Mouse (Mus musculus) stomach, adult 2 months (tissue): ENCODE results near the gene Zfp865. TPM values are rescaled to one million over a fixed set of nuclear protein-coding genes. Genes with fewer than 3 reads are reported as not detected.

Source experiments
- polyA plus RNA-seq: library from polyadenylated mRNA; depleted of rRNA; stranded (reverse); fragments of >200 nt; gene quantifications from 2 replicates; pipeline ENCODE4 v1.2.3, GENCODE M21; 2012; rRNA removed

Zfp865 gene
- 16.3 and 18.3 TPM in 2 replicates for polyA plus RNA-seq

DNA sequence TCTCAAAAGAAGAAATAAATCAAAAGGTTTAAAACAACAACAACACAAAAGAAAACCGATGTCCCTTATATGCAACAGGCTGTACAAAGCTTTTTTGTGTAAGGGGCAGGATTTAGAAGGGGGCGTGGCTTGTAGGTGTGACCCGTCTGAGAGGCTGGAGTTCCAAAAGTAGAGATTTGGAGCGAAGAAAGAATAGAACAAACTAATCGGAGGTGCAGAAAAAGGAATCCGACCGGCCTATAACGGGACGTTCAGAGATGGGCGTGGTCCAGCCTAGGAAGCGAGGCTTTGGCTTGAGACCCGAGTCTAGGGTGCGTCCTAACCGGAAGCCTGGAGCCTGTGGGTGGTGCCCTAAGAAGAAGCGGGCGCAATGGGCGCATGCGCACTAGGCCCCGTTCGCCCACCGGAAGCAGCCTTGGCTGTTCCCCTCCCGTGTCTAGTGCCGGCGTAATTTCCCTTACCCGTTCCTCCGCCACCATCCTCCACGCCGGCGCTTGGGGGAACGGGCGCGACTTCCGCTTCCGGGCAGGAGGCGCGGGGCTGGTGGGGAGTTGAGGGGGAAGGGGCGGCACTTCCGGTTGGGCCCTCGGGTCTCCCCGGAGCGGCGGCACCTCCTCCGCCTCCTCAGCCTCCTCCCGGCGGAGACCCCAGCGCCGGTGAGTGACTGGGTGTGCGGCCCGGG lies at the start of gene Zfp865, which contains the start of gene Ccdc106:
TSS of gene Zfp865 (plus strand) at position 377 of the 682 bp plus-strand sequence.
TSS of gene Ccdc106 (plus strand) at position 554 of the 682 bp plus-strand sequence.

DNA sequence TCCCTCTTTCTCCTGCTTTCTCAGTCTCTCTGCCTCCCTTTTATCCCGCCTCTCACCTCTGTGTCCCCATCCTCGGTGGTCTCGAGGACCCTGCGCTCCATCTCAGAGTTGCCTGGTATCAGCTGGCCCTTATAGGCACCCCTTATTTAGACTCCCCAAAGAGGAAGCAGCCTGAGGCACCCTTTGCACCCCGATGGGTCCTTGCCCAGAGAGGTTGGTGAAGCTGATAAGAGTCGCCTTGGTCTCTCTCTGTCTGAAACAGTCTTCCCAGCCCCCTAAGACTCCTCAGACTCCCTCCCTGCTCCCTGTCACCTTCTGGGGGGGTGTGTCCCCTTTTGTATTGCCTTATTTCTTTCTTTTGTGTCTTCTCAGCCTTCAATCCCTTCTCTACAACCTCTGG lies 49.1 kb upstream of the Zfp865 start, which contains the start of gene Sbk3:
TSS of gene Sbk3 (minus strand) at position 101 of the 400 bp plus-strand sequence.

DNA sequence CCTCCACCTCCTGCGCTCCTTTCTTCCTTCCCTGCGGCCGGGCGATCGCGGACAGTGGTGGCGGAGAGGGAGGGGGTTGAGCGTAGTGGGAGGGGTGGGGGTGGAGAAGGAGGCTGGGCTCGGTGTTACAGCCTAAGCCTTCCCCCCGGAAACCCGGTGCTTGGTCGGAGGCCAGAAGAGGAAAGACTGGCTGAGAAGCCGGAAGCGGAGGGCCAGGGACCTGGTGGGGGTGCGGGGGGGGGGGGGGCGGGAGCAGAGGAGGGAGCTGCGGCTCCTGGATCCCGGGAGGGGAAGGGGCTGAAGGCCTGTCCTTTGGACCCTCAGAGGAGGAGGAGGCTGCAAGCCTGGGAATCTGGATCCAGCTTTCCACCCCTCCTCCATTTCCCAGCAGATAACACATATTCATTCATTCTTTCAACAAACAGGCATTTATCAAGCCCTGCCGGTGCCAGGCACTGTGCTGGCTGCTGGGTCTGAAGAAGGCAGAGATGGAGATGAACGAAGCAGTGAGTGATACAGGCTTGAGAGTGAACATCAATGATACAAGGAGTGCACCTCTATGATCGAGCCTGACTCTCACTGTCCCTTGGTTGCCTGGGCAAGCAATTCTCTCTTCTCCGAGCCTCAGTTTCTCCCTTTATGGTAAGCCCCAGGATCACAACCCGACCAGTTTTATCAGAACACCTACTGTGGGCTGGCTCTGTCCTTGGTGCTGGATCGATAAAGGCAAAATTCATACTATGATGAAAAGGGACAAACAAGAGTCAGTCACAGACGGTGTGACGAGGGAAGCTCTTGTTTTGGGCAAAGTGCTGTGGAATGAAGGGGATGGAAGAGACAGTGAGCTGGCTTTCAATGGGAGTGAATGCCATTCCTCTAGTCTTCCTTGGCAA lies 23.9 kb upstream of the Zfp865 start, which contains the start of gene Zfp579:
TSS of gene Zfp579 (minus strand) at position 156 of the 893 bp plus-strand sequence.

DNA sequence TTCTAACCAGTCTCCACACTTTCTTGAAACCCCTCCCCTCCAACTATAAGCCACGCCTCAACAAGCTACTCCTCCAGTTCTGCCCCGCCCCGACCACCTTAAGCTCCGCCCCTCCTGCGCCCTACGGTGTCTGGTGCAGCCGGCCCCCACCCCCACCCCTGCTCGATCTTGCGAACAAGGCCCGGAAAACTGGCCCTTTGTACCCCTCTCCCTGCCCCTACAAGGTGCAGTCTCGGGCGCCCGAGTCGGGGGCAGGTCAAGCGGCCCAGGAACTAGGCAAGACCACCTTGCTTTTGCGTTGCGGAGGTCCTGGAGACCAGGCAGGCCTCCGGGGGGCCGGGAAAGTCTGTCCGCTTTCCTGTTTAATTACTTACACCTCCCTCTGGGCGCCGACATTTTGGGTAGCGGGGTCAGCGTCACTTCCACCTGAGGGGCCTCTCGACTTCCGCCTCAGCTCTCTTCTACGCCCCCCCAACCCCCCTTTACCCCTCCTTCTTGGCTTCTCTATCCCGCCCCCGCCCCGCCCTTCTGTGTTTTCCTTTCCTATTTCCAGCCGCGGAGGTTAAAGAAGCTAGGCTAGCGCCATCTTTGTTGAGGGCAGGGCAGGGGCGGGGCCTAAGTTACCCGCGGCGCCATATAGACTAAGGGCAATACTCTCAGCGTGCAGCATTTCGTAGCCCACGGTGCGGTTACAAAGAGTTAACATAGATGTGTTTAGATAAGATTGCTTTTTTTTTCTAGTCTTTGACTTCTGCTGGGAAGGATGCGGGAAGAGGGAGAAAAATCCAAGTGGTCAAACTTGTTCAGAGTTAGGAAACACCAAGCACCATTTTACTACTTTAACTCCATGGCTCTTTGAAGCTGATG lies 5.7 kb upstream of the Zfp865 start, which contains the start of the genes Zfp524 and Fiz1:
TSS of gene Zfp524 (plus strand) at position 165 of the 867 bp plus-strand sequence.
TSS of gene Fiz1 (minus strand) at position 447 of the 867 bp plus-strand sequence.

DNA sequence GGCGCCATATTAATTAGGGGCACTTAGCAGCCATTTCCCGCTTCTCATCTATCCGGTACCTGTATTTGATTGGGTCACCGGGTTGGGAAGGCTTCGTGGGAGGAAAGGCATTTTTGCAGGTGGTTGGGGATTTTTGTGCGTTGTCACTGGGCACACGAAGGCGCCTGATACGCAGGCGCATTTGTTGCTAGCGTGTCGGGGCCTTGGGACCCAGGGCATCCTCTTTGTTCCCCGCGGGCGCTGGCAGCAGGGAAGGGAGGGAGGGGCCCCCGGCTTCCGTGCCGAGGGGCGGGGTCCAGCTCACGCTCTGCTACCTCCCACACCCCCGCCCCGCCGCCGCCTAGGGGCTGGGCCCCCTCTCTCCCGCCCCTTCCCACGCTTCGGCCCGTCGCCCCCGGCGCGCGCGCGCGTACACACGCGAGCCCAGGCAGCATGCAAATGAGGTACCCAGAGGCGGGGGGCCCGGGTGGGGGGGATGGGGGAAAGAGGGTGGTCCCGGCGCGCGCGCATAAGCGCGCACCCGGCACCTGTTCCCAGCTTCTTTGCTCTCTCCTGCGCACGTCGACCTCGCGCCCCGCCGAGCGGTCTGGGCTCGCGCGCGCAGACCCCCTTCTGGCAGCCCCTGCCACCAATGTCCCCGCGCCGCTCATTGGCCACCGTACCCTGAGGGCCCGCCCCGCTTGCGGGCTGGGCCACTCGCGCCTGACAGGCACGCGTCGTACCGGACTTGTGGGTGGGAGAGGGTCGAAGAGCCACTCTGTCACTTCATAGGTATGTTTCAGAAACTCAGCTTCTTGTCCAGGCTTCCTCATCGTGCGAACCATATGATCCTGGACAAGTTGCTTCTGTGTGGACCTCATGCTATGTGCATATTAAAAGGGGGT lies 4.8 kb upstream of the Zfp865 start, which contains the start of gene Gm44973:
TSS of gene Gm44973 (plus strand) at position 379 of the 884 bp plus-strand sequence.

DNA sequence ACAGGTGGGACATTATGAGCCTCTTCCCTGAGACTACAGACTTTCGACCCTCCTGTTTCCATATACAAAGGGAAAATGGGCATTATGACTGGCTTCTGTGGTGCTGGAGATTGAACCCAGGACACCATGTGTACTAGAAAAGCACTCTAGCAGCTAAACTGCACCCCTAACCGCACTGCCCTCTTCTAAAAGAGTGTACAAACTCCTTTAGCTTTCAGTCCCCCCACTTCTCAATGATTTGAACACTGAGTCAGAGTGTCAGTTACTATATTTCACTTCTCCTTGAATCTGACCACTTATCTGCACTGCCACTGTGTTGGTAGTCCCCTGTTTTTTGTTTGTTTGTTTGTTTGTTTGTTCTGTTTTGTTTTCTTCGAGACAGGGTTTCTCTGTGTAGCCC lies 13.6 kb downstream of the Zfp865 start, which contains the start of gene 4632433K11Rik:
TSS of gene 4632433K11Rik (plus strand) at position 301 of the 400 bp plus-strand sequence.

DNA sequence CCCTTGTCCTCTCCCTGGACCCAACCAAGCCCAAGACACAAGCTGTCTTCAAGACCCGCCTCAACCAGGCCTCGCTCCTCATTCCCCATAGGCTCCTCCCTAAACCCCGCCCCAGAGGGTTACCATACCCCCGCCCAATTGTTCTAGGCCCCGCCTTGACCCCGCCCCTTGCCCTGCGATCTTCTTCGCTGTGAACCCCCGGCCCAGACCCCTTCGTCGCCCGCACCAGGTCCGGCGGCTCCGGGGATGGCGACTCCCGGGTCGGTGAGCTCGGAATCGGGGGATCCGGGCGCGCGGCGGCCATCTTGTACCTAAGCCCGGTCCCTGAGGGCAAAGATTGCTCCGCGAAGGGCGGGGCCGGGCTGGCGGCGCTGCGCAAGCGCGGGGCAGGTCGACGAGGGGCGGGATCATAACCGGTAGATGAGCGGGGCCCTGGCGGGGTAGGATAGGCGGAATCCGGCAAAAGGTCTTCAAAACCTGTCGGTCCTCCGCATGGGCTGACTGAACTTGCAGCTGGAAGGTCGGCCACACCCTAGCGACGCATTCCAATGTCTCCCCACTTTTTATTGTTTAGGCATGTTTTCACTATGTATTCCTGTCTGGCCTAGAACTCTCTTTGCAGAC lies 18.0 kb downstream of the Zfp865 start, which contains the start of gene Zfp784:
TSS of gene Zfp784 (minus strand) at position 338 of the 624 bp plus-strand sequence.

DNA sequence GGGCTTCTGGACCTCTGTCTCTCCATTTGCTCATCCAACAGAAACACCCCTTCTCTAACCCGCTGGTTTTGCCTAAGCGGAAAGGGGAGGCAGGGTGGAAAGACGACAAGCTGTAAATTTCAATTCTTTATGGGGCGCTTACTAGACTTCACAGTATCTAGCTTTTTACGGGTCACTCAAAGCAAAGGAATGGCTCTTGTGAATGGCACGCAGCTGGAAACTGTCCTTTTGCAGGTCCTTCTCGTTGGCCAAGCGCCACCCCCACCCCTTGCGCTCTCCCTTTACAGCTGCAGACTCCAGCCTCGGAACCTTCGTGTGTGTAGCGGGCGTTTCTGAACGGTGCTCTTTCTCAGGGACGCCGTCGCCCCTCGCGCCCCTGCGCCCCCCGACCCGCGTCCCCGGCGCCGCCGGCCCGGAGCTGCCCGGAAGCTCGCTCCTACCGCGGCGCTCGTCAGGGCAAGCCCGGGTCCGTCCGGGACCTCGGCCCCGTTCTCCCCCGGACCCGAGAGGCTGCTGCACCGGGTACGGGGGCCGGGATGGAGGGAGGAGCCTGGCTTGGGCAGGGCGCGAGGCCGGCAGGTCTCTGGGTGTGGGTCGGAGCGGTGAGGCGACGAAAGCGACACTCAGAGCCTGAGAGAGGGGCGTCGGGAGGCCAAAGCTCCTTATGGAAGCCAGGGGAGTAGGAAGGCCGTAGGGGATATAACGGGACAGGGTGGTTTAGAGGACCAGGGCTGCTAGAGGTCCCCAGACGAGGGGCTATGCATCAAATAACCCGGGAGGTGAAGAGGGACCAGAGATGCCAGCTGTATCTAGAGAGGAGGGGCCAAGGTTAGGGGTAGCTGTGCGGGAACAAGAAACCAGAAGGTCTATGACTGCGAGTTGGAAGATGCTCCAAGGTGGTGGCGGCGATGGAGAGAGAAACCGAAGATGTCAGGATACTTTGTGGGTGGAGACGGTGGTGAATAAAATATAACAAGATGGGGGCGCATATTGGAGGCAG lies 31.3 kb downstream of the Zfp865 start, which contains the start of gene Zfp580:
TSS of gene Zfp580 (plus strand) at position 346 of the 1,000 bp plus-strand sequence.

DNA sequence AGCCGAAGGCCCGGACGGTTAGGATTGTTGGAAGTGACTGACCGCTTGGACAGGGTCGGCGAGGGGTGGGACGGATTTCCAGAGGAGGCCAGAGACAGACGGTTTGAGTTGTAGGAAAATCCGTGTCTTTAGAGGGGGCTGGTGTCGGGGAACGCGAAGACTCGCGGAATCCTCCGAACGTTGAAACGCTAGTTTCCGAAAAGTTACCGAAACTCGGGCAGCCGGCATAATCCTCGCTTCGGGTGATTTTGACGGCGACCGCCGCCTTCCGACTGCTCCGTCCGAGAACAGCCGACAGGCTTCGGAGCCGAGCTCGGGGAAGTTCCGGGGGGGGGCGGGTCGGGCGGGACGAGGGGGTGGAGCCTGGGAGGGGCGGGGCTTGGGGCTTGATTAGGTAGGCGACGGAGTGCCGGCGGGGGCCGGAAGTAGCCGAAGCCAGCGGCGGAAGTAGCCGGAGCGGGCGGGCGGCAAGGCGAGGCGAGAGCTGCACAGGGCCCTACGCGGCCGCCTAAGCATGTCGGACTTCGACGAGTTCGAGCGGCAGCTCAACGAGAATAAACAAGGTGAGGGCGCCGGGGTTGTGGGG lies 41.7 kb downstream of the Zfp865 start, which contains the start of gene U2af2:
TSS of gene U2af2 (plus strand) at position 370 of the 586 bp plus-strand sequence.

DNA sequence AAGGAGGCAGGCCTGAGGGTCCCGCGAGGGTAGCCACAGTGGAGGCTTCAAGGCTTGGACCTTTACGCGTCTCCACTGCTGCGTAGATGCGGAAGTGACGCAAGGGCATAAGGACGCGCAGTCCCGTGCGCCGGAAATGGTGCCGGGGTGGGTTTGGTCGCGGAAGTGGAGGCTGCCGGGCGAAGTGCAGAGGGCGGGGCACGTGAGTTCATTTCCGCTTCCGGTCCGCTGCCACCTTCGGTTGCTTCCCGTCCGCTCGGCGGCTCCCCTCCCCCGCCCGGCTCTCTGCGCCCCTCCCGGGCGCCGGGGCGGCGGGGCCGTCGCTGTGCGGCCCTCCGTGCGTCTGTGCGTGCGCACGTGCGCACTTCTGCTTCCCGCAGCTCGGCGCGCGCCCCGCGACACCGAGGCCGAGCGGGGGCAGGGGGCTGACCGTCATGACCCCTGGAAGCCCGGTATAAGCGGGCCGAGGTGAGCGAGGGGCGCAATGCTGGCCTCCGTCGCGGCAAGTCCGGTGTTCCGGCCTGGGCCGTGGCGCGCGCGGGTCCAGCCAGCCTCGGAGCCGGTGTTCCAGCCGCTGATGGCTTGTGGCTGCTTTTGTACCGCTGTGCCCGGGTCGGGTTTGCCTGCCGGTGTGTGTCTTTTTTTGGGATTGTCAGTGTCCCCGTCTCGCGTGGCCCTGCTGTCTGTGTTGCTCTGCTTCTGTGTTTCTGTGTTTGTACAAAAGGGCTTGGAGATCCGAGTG lies 60.0 kb downstream of the Zfp865 start, which contains the start of gene Epn1:
TSS of gene Epn1 (plus strand) at position 226 of the 742 bp plus-strand sequence.

Other genes with a start within 250 kb of the Zfp865 start
- not detected in 2 replicates for gene Fam71e2, start 249.1 kb upstream of the Zfp865 start, polyA plus RNA-seq
- 0.12 and 0.42 TPM in 2 replicates for gene Il11, start 237.5 kb upstream of the Zfp865 start, polyA plus RNA-seq
- gene Tmem190, start 237.4 kb upstream of the Zfp865 start, polyA plus RNA-seq: not detected in 2 replicates
- 157 and 379 TPM in 2 replicates for gene Tmem238, start 230.7 kb upstream of the Zfp865 start, polyA plus RNA-seq
- gene Rpl28, start 227.5 kb upstream of the Zfp865 start, polyA plus RNA-seq: 174 and 224 TPM in 2 replicates
- 106 and 114 TPM in 2 replicates for gene Ube2s, start 207.8 kb upstream of the Zfp865 start, polyA plus RNA-seq
- 0.68 and 1.5 TPM in 2 replicates for gene Shisa7, start 175.7 kb upstream of the Zfp865 start, polyA plus RNA-seq
- gene Isoc2b, start 150.1 kb upstream of the Zfp865 start, polyA plus RNA-seq: 17.4 and 25.7 TPM in 2 replicates
- 12.8 and 15.9 TPM in 2 replicates for gene Isoc2a, start 143.2 kb upstream of the Zfp865 start, polyA plus RNA-seq
- 0.05 TPM in 1 of 2 replicates, not detected in the other for gene Gm36210, start 113.9 kb upstream of the Zfp865 start, polyA plus RNA-seq
- 13.0 and 16.4 TPM in 2 replicates for gene Zfp628, start 105.2 kb upstream of the Zfp865 start, polyA plus RNA-seq
- 5.5 and 7.6 TPM in 2 replicates for gene Nat14, start 98.3 kb upstream of the Zfp865 start, polyA plus RNA-seq
- gene Ssc5d, start 94.6 kb upstream of the Zfp865 start, polyA plus RNA-seq: 4.7 and 6.8 TPM in 2 replicates
- 4.1 and 12.6 TPM in 2 replicates for gene Sbk2, start 56.0 kb upstream of the Zfp865 start, polyA plus RNA-seq
- gene Sbk3, start 49.2 kb upstream of the Zfp865 start, polyA plus RNA-seq: 0.12 and 0.40 TPM in 2 replicates
- 58.0 and 73.6 TPM in 2 replicates for gene Zfp579, start 24.2 kb upstream of the Zfp865 start, polyA plus RNA-seq
- gene Zfp524, start 6.0 kb upstream of the Zfp865 start, polyA plus RNA-seq: 21.3 and 34.0 TPM in 2 replicates
- 13.2 and 13.7 TPM in 2 replicates for gene Fiz1, start 5.7 kb upstream of the Zfp865 start, polyA plus RNA-seq
- gene Gm44973, start 4.9 kb upstream of the Zfp865 start, polyA plus RNA-seq: 0.17 TPM in 1 of 2 replicates, not detected in the other
- gene Ccdc106, start 177 bp downstream of the Zfp865 start, polyA plus RNA-seq: 2.9 and 4.2 TPM in 2 replicates
- gene 4632433K11Rik, start 13.7 kb downstream of the Zfp865 start, polyA plus RNA-seq: not detected in 2 replicates
- gene Zfp784, start 18.1 kb downstream of the Zfp865 start, polyA plus RNA-seq: 2.6 and 2.8 TPM in 2 replicates
- gene Zfp580, start 31.2 kb downstream of the Zfp865 start, polyA plus RNA-seq: 13.4 and 37.9 TPM in 2 replicates
- 49.3 and 66.5 TPM in 2 replicates for gene U2af2, start 41.8 kb downstream of the Zfp865 start, polyA plus RNA-seq
- 186 and 241 TPM in 2 replicates for gene Epn1, start 59.9 kb downstream of the Zfp865 start, polyA plus RNA-seq
- gene Rfpl4, start 96.6 kb downstream of the Zfp865 start, polyA plus RNA-seq: not detected in 2 replicates
- gene Rasl2-9, start 105.6 kb downstream of the Zfp865 start, polyA plus RNA-seq: not detected in 2 replicates
- gene Vmn1r55, start 129.3 kb downstream of the Zfp865 start, polyA plus RNA-seq: not detected in 2 replicates
- not detected in 2 replicates for gene Vmn1r56, start 176.4 kb downstream of the Zfp865 start, polyA plus RNA-seq
- gene Vmn1r57, start 198.1 kb downstream of the Zfp865 start, polyA plus RNA-seq: not detected in 2 replicates